Mouse (Mus musculus): ENCODE results near the gene Olfr323.

- peak; percentile 86 for TF ChIP-seq CTCF (IDR thresholded peaks at IDR 0.05; ENCODE audit: low read depth, low read length)
- TF ChIP-seq POLR2A (IDR thresholded peaks at IDR 0.05; ENCODE audit: extremely low read depth, insufficient read depth, low read length): no peak
These were observed 13.0 kb upstream of the Olfr323 start for GRCm38 (mm10) chr11:58643350-58643749.
